Mouse (Mus musculus) left cerebral cortex, adult 2 months (tissue): ENCODE measurements around the gene Ap3b1. TPM values are rescaled to one million over a fixed set of nuclear protein-coding genes. Genes with fewer than 3 reads are reported as not detected.

Experiments used
- DNase-seq, 2 experiments: peaks; one replicate each; pipeline ENCODE4 v3.0.0; 2021 to 2022; ENCODE audit warnings: low spot score in 2 of 2, mixed read lengths in 1 of 2; ENCODE audit errors: extremely low spot score in 1 of 2
- H3K27ac ChIP-seq: fragments of 200-600 bp; 2 replicates; pipeline ENCODE4 v1.8.1; 2022
- H3K4me3 ChIP-seq: fragments of 200-600 bp; 2 replicates; pipeline ENCODE4 v1.8.1; 2022
- CTCF ChIP-seq: fragments of 200-600 bp; IDR thresholded peaks from 2 replicates; pipeline ENCODE4 v1.8.1; 2022; ENCODE audit warnings: antibody characterized with exemption, mild to moderate bottlenecking, moderate library complexity
- intact Hi-C: fragments of 180-260 bp; cut with DNase I; formaldehyde crosslinking; loops from one replicate; pipeline ENCODE4 v1.15.1; 2025
- total RNA-seq, 2 experiments: library from RNA; stranded (reverse); gene quantifications; 2 replicates each; pipeline ENCODE4 v1.2.3; 2021

Ap3b1 gene
- total RNA-seq, 2 experiments from 2014 or later: 45.4 to 46.8 TPM

DNA sequence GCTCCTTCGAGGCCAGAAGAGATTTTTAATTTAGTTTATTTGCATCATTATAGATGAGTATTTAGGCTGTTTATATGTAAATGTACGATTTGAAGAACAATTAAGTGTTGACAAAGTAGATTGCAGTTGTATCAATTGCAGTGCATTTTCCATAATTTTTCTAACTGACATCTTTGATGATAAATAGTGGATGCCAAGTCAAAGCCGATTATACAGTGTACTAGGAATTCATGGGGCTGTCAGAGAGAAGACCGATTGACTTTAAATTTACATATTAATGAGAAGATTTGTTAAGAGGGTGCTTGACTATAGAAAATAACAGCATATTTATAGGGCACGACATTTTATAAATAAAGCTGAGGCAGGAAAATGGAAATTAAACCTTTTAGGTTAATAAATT lies 64.8 kb downstream of the Ap3b1 start:
- Histone ChIP-seq H3K27ac (no peak overlapping the region), H3K4me3 (no peak overlapping the region)
- intact Hi-C loops: no loop called here
- TF ChIP-seq CTCF: no peak
- no peak for DNase-seq

DNA sequence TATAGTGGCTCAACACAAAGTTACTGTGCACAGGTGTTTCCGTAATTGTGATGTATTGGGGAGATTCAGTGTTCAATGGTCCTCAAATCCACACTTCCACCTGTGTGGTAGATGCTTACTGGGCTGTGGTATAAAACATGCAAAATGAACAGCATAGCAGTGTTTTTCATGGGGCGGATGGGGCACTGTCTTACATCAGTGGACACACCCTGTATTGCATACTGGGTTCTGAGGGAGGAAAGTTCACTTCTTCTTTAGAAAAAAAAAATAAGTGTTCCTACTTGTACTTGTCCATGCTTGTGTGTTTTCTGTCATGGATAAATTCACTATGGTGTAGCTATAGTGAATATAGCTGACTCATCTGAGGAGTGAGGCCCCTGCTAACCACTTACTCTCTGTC lies 70.8 kb downstream of the Ap3b1 start:
- intact Hi-C loops: no loop called here
- no peak overlapping the region for H3K4me3 ChIP-seq
- TF ChIP-seq CTCF: no peak
- no peak for DNase-seq
- no peak overlapping the region for H3K27ac ChIP-seq

DNA sequence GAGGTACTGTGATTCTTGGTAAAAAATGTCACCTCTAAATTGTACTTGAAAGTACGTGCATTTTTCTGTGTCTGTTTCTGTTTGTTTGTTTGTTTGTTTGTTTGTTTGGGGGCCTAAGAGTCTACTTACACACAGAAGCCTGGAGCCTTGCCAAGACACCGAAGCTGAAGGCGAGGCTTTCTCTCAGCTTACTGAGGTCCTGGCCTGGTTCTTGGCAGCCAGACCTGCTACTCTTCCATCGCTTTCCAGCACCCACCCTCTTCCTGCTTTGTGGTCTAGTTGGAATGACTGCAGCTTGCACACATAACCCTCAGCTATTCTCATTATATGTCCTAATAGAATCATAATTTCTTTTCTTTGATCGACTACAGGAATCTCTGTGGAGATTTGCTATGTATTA lies 80.6 kb downstream of the Ap3b1 start:
- no peak overlapping the region for H3K27ac ChIP-seq
- intact Hi-C loops: no loop called here
- H3K4me3 ChIP-seq: no peak overlapping the region
- no peak for DNase-seq
- TF ChIP-seq CTCF: no peak

DNA sequence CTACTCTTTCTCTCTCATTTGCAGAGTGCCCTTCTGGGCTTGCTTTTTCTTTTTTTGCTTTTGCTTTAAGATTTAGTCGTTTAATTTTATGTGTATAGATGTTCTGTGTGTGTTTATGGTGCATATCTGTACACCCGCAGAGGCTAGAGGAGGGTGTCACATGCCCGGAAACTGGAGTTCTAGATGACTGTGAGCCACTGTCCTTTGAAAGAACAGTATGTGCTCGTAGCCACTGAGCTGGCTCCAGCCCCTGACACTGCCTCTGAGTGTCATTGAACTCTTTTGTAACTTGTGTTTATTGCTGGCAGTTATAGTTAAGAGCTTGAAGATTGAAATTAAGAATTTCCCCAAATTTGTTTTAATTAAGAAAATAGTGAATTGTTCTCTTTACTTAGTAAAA lies 82.4 kb downstream of the Ap3b1 start:
- no peak overlapping the region for H3K27ac ChIP-seq
- intact Hi-C loops: no loop called here
- no peak for DNase-seq
- H3K4me3 ChIP-seq: no peak overlapping the region
- TF ChIP-seq CTCF: no peak

- no peak for TF ChIP-seq CTCF
- Histone ChIP-seq H3K27ac (no peak overlapping the region), H3K4me3 (no peak overlapping the region)
- intact Hi-C loops: no loop called here
- no peak for DNase-seq
Observed at GRCm38 (mm10) chr13:94443411-94443810, 84.7 kb downstream of the Ap3b1 start.

DNA sequence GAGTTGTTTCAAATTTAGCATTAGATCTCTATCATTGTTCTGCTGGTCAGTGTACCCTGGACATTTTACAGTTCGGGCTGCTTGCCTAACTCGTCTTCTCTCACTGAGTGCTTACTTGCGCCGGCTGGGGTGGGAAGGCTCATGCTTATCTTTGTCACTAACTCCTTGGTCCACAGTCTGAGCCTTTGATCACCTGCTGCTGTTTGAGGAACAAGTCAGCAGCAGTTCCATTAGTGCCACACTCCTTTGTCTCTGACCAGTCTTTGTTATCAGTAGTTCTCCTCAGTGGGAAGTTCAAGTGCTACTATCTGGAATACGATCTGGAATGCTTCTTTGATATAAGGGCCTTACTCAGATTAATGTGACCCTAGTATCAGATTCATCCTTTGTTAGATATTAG lies 86.3 kb downstream of the Ap3b1 start:
- intact Hi-C loops: no loop called here
- Histone ChIP-seq H3K27ac (no peak overlapping the region), H3K4me3 (no peak overlapping the region)
- DNase-seq: no peak
- TF ChIP-seq CTCF: no peak

DNA sequence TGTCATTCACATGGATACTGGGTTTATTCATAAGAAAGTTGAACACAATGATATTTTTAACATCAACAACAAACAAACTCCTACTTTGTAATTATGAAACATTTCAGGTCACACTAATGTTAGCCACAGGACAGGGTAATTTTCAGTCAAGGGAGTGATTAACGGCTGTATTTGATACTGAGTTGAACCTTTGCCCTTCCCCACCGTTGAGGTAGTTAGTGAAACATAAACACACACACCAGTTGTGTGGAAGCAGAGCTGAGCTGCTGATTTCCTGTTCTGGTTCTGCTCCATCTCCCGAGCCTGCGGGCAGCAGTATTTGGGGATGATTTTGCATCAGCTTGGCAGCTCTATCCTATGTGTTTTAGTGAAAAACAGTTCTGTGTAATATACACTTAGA lies 88.2 kb downstream of the Ap3b1 start:
- no peak overlapping the region for H3K4me3 ChIP-seq
- TF ChIP-seq CTCF: no peak
- no peak overlapping the region for H3K27ac ChIP-seq
- intact Hi-C loops: no loop called here
- DNase-seq: no peak

GRCm38 (mm10) chr13:94449593-94449992 lies 90.8 kb downstream of the Ap3b1 start:
- no peak for DNase-seq
- Histone ChIP-seq H3K4me3 (no peak overlapping the region), H3K27ac (no peak overlapping the region)
- intact Hi-C loops: no loop called here
- TF ChIP-seq CTCF: no peak

DNA sequence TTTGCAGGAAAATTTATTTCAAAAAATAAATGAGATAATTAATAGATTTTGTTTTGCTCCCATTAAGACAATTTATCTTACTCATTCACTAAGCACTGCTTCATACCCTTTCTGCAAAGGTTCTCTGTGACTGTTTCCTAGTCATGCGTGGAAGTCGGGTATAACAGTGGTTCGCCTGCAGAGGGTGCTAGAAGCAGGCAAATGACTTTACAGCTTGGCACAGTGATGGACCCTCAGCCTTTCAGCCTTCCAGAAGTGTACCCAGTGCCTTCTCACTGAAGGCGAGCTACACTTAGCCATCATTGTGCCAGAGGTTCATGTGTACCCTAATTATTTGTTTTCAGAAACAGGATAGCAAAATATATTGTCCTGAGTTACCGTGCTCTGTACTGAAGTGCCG lies 92.5 kb downstream of the Ap3b1 start:
- peak; percentile 78 for TF ChIP-seq CTCF
- no peak overlapping the region for H3K27ac ChIP-seq
- peak; percentile 40 to 60 for DNase-seq
- no peak overlapping the region for H3K4me3 ChIP-seq
- intact Hi-C loops: loop anchor here (5.0 kb wide), 2 partner anchors 96 to 491 kb away; no protein-coding TSS in a partner anchor

DNA sequence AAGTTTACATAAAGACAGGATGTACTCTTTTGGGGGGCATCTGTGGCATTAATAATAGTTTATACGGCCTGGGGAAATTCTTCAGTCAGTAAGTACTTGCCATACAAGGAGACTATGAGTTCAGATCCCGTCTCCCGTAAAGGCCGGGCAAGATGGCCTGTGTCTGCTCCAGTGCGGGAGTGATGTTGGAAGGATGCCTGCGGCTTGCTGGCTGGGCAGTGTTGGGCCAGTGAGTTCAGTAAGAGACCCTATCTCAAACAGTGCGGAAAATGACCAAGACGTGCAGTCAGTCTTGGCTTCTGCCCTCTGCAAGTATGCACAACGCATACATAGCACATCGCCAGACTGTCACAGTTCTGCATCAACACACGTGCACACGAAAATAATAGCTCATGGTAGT lies 95.4 kb downstream of the Ap3b1 start:
- intact Hi-C loops: loop anchor here (5.0 kb wide), 2 partner anchors 93 to 488 kb away; no protein-coding TSS in a partner anchor
- no peak overlapping the region for H3K27ac ChIP-seq
- no peak overlapping the region for H3K4me3 ChIP-seq
- TF ChIP-seq CTCF: no peak
- DNase-seq: no peak

- no peak overlapping the region for H3K27ac ChIP-seq
- TF ChIP-seq CTCF: no peak
- intact Hi-C loops: no loop called here
- DNase-seq: no peak
- H3K4me3 ChIP-seq: no peak overlapping the region
Observed at GRCm38 (mm10) chr13:94459143-94459542, 100.4 kb downstream of the Ap3b1 start.

GRCm38 (mm10) chr13:94464221-94464620 lies 105.5 kb downstream of the Ap3b1 start:
- intact Hi-C loops: no loop called here
- H3K27ac ChIP-seq: no peak overlapping the region
- no peak overlapping the region for H3K4me3 ChIP-seq
- no peak for DNase-seq
- no peak for TF ChIP-seq CTCF

GRCm38 (mm10) chr13:94468551-94468950 lies 109.8 kb downstream of the Ap3b1 start:
- no peak overlapping the region for H3K27ac ChIP-seq
- no peak for TF ChIP-seq CTCF
- intact Hi-C loops: no loop called here

More at GRCm38 (mm10) chr13:94468551-94468950, 109.8 kb downstream of the Ap3b1 start:
- H3K4me3 ChIP-seq: no peak overlapping the region
- no peak for DNase-seq
